In genomic region chr1:167381050-167382015, GRCm38 (mm10) we compare ENCODE assay signal across 16 mouse cellular contexts. TPM values are rescaled to one million over a fixed set of nuclear protein-coding genes. Genes with fewer than 3 reads are reported as not detected.
DNase-seq lines count a peak whose midpoint lies in the region; ATAC-seq lines count a peak whose summit lies in the region.
"Had no signal": no experiment of that assay in that cellular context is flagged by ENCODE, and none has a peak within 500 bp of the region (broad histone marks: within the 10 kb centered on the region; RNA-seq: fewer than 3 reads in every experiment).

No protein-coding gene starts in this region.

- no peak overlapping the region for H3K27ac ChIP-seq in forebrain, embryonic 14.5 days (ENCODE audit: low read depth, low read length)
- no peak overlapping the region for H3K27ac ChIP-seq in forebrain, embryonic 10.5 days
- no peak overlapping the region for H3K27ac ChIP-seq in kidney, embryonic 16.5 days (ENCODE audit: low read length)
- H3K27ac ChIP-seq: embryonic facial prominence, embryonic 10.5 days; limb, embryonic 12.5 days had no signal

- no peaks in the 10 kb centered on the region for H3K9me3 ChIP-seq in forebrain, embryonic 14.5 days (replicated peaks; ENCODE audit: control insufficient read depth, low read length)
- H3K9me3 ChIP-seq in forebrain, embryonic 10.5 days: no peaks in the 10 kb centered on the region
- H3K9me3 ChIP-seq in kidney, embryonic 16.5 days (ENCODE audit: low read length): no peaks in the 10 kb centered on the region
- H3K9me3 ChIP-seq: embryonic facial prominence, embryonic 10.5 days; limb, embryonic 12.5 days; megakaryocyte, embryonic 14.5 days had no signal

- H3K4me2 ChIP-seq in forebrain, embryonic 14.5 days (ENCODE audit: low read length): no peak overlapping the region
- no peak overlapping the region for H3K4me2 ChIP-seq in kidney, embryonic 16.5 days (replicated peaks; ENCODE audit: low read depth, low read length)
- H3K4me2 ChIP-seq: limb, embryonic 12.5 days had no signal

- H3K27me3 ChIP-seq in forebrain, embryonic 14.5 days (replicated peaks; ENCODE audit: control insufficient read depth, insufficient read depth, low read length): no peaks in the 10 kb centered on the region
- H3K27me3 ChIP-seq in forebrain, embryonic 10.5 days (ENCODE audit: poor library complexity, severe bottlenecking): no peaks in the 10 kb centered on the region
- H3K27me3 ChIP-seq in kidney, embryonic 16.5 days (ENCODE audit: insufficient read depth, low read length): no peaks in the 10 kb centered on the region
- H3K27me3 ChIP-seq: limb, embryonic 12.5 days had no signal

- DNase-seq in forebrain, embryonic 14.5 days (ENCODE audit: low spot score): peak; percentile 39
- no peak for DNase-seq in forebrain, embryonic 10.5 days (ENCODE audit: extremely low spot score, low spot score)
- DNase-seq in kidney, postnatal 14 days: peak; percentile 22
- peak; percentile 55 for DNase-seq in urinary bladder, postnatal 14 days (ENCODE audit: low spot score)
- no peak for DNase-seq in urinary bladder, adult 2 months (ENCODE audit: low spot score)
- no peak for DNase-seq in thymus, postnatal 0 days (ENCODE audit: low spot score)
- no peak for DNase-seq in left cerebral cortex, adult 8-10 months (ENCODE audit: low spot score in 2 of 2)
- DNase-seq: adrenal gland, adult 2 months; cerebellum, postnatal 14 days; heart, postnatal 10 days; thymus, postnatal 4 days had no signal

- 0 out of 2 replicates have a peak, but pooled peaks cover 4% of the 10 kb centered on the region for H3K4me1 ChIP-seq in forebrain, embryonic 14.5 days (ENCODE audit: control insufficient read depth, insufficient read depth, low read length)
- peaks cover 26% of the 10 kb centered on the region for H3K4me1 ChIP-seq in forebrain, embryonic 10.5 days
- H3K4me1 ChIP-seq in kidney, embryonic 16.5 days (ENCODE audit: insufficient read depth, low read length): no peaks in the 10 kb centered on the region
- H3K4me1 ChIP-seq: limb, embryonic 12.5 days had no signal

- ATAC-seq in forebrain, embryonic 14.5 days: peak; percentile 48; the same call in 1 of the 2 replicates
- ATAC-seq in kidney, embryonic 16.5 days (ENCODE audit: low FRiP score, low TSS enrichment): no peak
- ATAC-seq: hindbrain, embryonic 16.5 days had no signal

- no peak overlapping the region for H3K4me3 ChIP-seq in forebrain, embryonic 14.5 days (ENCODE audit: low read depth, low read length)
- H3K4me3 ChIP-seq in forebrain, embryonic 10.5 days: no peak overlapping the region
- H3K4me3 ChIP-seq in kidney, embryonic 16.5 days (ENCODE audit: low read length): no peak overlapping the region
- H3K4me3 ChIP-seq: embryonic facial prominence, embryonic 10.5 days; limb, embryonic 12.5 days; megakaryocyte, embryonic 14.5 days had no signal

- WGBS in forebrain, embryonic 14.5 days: 87% methylated on average over 8 of the region's 8 CpGs
- 90% methylated on average over 8 of the region's 8 CpGs for WGBS in forebrain, embryonic 10.5 days
- whole genome bisulfite sequencing in kidney, embryonic 16.5 days: 72% methylated on average over 8 of the region's 8 CpGs

- H3K9ac ChIP-seq in forebrain, embryonic 14.5 days (ENCODE audit: low read length): no peak overlapping the region
- H3K9ac ChIP-seq in kidney, embryonic 16.5 days (replicated peaks; ENCODE audit: low read length): no peak overlapping the region
- H3K9ac ChIP-seq: limb, embryonic 12.5 days had no signal

- H3K36me3 ChIP-seq in forebrain, embryonic 14.5 days (ENCODE audit: control insufficient read depth, insufficient read depth, low read length): no peaks in the 10 kb centered on the region
- 0 out of 2 replicates have a peak, but pooled peaks cover 2% of the 10 kb centered on the region for H3K36me3 ChIP-seq in forebrain, embryonic 10.5 days (replicated peaks)
- no peaks in the 10 kb centered on the region for H3K36me3 ChIP-seq in kidney, embryonic 16.5 days (ENCODE audit: insufficient read depth, low read length)
- H3K36me3 ChIP-seq: embryonic facial prominence, embryonic 10.5 days had no signal

RNA-seq across cellular contexts. Expression of gene Mgst3, which starts 12.3 kb away (rescaled TPM):
- polyA plus RNA-seq in forebrain, embryonic 14.5 days (2014; fragmentation: Nextera tagmentation; extraction: Ambion mirVana): 128 and 138 TPM in 2 replicates
- polyA plus RNA-seq in forebrain, embryonic 10.5 days (2016; fragmentation: Nextera tagmentation; extraction: Ambion mirVana): 55.6 and 60.3 TPM in 2 replicates
- 58.0 and 58.2 TPM in 2 replicates for polyA plus RNA-seq in kidney, embryonic 16.5 days (2015; fragmentation: Nextera tagmentation; extraction: Ambion mirVana)
- polyA plus RNA-seq in urinary bladder, adult 2 months (2012; rRNA removed): 265 and 300 TPM in 2 replicates
- polyA plus RNA-seq in thymus, postnatal 0 days (2015; fragmentation: Nextera tagmentation; extraction: Ambion mirVana): 36.5 and 40.7 TPM in 2 replicates
- total RNA-seq in left cerebral cortex, adult 8-10 months (2022): 100 to 1,000 TPM in 1 of 4 experiments, 10 to 100 TPM in 3; 93.7 to 109 (median 95.2) TPM

RNA-seq across cellular contexts. Expression of gene Aldh9a1, which starts 31.5 kb away (rescaled TPM):
- 20.9 and 21.2 TPM in 2 replicates for polyA plus RNA-seq in forebrain, embryonic 14.5 days (2014; fragmentation: Nextera tagmentation; extraction: Ambion mirVana)
- polyA plus RNA-seq in forebrain, embryonic 10.5 days (2016; fragmentation: Nextera tagmentation; extraction: Ambion mirVana): 52.5 and 53.6 TPM in 2 replicates
- polyA plus RNA-seq in kidney, embryonic 16.5 days (2015; fragmentation: Nextera tagmentation; extraction: Ambion mirVana): 62.6 and 63.4 TPM in 2 replicates
- 35.7 and 38.3 TPM in 2 replicates for polyA plus RNA-seq in urinary bladder, adult 2 months (2012; rRNA removed)
- polyA plus RNA-seq in thymus, postnatal 0 days (2015; fragmentation: Nextera tagmentation; extraction: Ambion mirVana): 66.9 and 68.6 TPM in 2 replicates
- total RNA-seq in left cerebral cortex, adult 8-10 months (2022): 10 to 100 TPM; 21.9 to 26.4 (median 22.7) TPM

Comparison
In these comparisons a context has a peak if more than half of its experiments do, and no peak if none do; other contexts are left out.
1. DNase-seq: peak in forebrain, embryonic 14.5 days (single experiment), kidney, postnatal 14 days (single experiment) and urinary bladder, postnatal 14 days (single experiment); none in forebrain, embryonic 10.5 days (single experiment), urinary bladder, adult 2 months (single experiment), thymus, postnatal 0 days (single experiment) and left cerebral cortex, adult 8-10 months (0 of 2).